Mouse (Mus musculus): ENCODE measurements at regions not wholly inside any gene's neighbourhood (a gene's known extent, or its start where the extent isn't known, plus 50 kb on each side); places are given as distances from the start of the nearest gene placed in this dataset.

DNA sequence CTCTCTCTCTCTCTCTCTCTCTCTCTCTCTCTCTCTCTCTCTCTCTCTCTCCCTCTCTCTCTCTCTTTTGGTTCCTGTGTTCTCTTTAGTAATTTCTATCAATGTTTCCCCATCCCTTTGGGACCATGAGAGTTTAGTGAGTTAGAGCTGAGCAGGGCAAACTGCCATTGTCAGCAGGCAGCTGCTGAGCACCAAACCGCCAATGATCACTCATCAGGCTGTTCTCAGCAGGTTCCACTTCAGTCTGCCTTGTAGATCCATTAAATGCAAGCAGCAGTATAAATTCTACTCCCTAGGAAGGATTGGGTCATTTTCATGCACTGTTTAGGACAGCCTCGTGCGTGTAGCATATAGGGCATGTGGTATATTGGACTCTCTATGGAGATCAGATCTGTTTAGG lies 692.5 kb downstream of the Trib2 start:
- no peak overlapping the region for H3K9ac ChIP-seq (ENCODE audit: low read depth, low read length)
- no peaks in the 10 kb centered on the region for H3K36me3 ChIP-seq (ENCODE audit: control insufficient read depth, insufficient read depth, low read length)
- WGBS, result 71% methylated on average over 3 of the region's 3 CpGs
- no peaks in the 10 kb centered on the region for H3K4me1 ChIP-seq (replicated peaks; ENCODE audit: control insufficient read depth, insufficient read depth, low read length)
- no peak overlapping the region for H3K4me3 ChIP-seq (ENCODE audit: low read depth, low read length)
- no peaks in the 10 kb centered on the region for H3K9me3 ChIP-seq (ENCODE audit: control insufficient read depth, low read length)
- DNase-seq (ENCODE audit: low spot score) (no peak), ATAC-seq (replicated peaks; ENCODE audit: low FRiP score) (no peak)
- H3K27me3 ChIP-seq (replicated peaks; ENCODE audit: control insufficient read depth, insufficient read depth, low read length), result no peaks in the 10 kb centered on the region
- no peak overlapping the region for H3K4me2 ChIP-seq
- H3K27ac ChIP-seq (ENCODE audit: low read depth, low read length), result no peak overlapping the region

- H3K9me3 ChIP-seq (ENCODE audit: control insufficient read depth, low read length), result no peaks in the 10 kb centered on the region
- DNase-seq (ENCODE audit: low spot score) (no peak), ATAC-seq (replicated peaks; ENCODE audit: low FRiP score) (no peak)
- H3K27me3 ChIP-seq (replicated peaks; ENCODE audit: control insufficient read depth, insufficient read depth, low read length), result no peaks in the 10 kb centered on the region
- H3K27ac ChIP-seq (ENCODE audit: low read depth, low read length), result no peak overlapping the region
- H3K4me1 ChIP-seq (replicated peaks; ENCODE audit: control insufficient read depth, insufficient read depth, low read length), result no peaks in the 10 kb centered on the region
- 71% methylated on average over 4 of the region's 4 CpGs for WGBS
- H3K9ac ChIP-seq (ENCODE audit: low read depth, low read length), result no peak overlapping the region
- H3K36me3 ChIP-seq (ENCODE audit: control insufficient read depth, insufficient read depth, low read length), result no peaks in the 10 kb centered on the region
- H3K4me3 ChIP-seq (ENCODE audit: low read depth, low read length), result no peak overlapping the region
- no peak overlapping the region for H3K4me2 ChIP-seq
Measured at GRCm38 (mm10) chr12:15122586-15123212, 694.0 kb downstream of the Trib2 start.

- WGBS, result 79% methylated on average over 3 of the region's 3 CpGs
- Histone ChIP-seq H3K4me2 (no peak overlapping the region), H3K9ac (ENCODE audit: low read depth, low read length) (no peak overlapping the region), H3K4me1 (replicated peaks; ENCODE audit: control insufficient read depth, insufficient read depth, low read length) (no peaks in the 10 kb centered on the region), H3K4me3 (ENCODE audit: low read depth, low read length) (no peak overlapping the region), H3K36me3 (ENCODE audit: control insufficient read depth, insufficient read depth, low read length) (no peaks in the 10 kb centered on the region), H3K9me3 (ENCODE audit: control insufficient read depth, low read length) (no peaks in the 10 kb centered on the region), H3K27me3 (replicated peaks; ENCODE audit: control insufficient read depth, insufficient read depth, low read length) (no peaks in the 10 kb centered on the region), H3K27ac (ENCODE audit: low read depth, low read length) (no peak overlapping the region)
- ATAC-seq (replicated peaks; ENCODE audit: low FRiP score) (no peak), DNase-seq (ENCODE audit: low spot score) (no peak)
Measured at GRCm38 (mm10) chr12:15115556-15115955, 701.2 kb downstream of the Trib2 start.

DNA sequence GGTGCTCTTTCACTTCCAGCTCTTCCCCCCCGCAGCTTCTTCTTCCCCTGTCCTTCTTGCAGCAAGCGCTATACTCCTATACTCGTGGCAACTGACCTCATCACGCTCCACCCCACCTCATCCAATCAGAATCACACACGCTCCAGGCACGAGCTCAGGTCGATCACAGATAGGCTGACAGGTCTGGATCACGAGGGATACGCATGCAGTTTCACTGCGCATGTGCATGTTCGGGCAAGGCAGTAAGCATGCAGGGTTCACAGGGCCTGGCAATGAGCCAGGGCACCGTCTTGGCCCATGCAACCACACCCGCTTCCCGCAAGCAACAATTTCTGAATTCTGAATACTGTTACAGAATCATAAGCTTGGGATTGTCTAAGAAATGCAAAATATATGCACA lies 701.9 kb downstream of the Trib2 start:
- no peak for DNase-seq (ENCODE audit: low spot score)
- Histone ChIP-seq H3K4me2 (no peak overlapping the region), H3K9ac (ENCODE audit: low read depth, low read length) (no peak overlapping the region), H3K27me3 (replicated peaks; ENCODE audit: control insufficient read depth, insufficient read depth, low read length) (no peaks in the 10 kb centered on the region), H3K4me1 (replicated peaks; ENCODE audit: control insufficient read depth, insufficient read depth, low read length) (no peaks in the 10 kb centered on the region), H3K9me3 (ENCODE audit: control insufficient read depth, low read length) (no peaks in the 10 kb centered on the region), H3K27ac (ENCODE audit: low read depth, low read length) (no peak overlapping the region), H3K36me3 (ENCODE audit: control insufficient read depth, insufficient read depth, low read length) (no peaks in the 10 kb centered on the region), H3K4me3 (ENCODE audit: low read depth, low read length) (no peak overlapping the region)
- ATAC-seq (replicated peaks; ENCODE audit: low FRiP score), result no peak
- 83% methylated on average over 14 of the region's 14 CpGs for WGBS

GRCm38 (mm10) chr12:15111049-15111448 lies 705.7 kb downstream of the Trib2 start:
- Histone ChIP-seq H3K9me3 (ENCODE audit: control insufficient read depth, low read length) (no peaks in the 10 kb centered on the region), H3K36me3 (ENCODE audit: control insufficient read depth, insufficient read depth, low read length) (no peaks in the 10 kb centered on the region), H3K27ac (ENCODE audit: low read depth, low read length) (no peak overlapping the region), H3K4me2 (no peak overlapping the region), H3K9ac (ENCODE audit: low read depth, low read length) (no peak overlapping the region), H3K27me3 (replicated peaks; ENCODE audit: control insufficient read depth, insufficient read depth, low read length) (no peaks in the 10 kb centered on the region), H3K4me3 (ENCODE audit: low read depth, low read length) (no peak overlapping the region), H3K4me1 (replicated peaks; ENCODE audit: control insufficient read depth, insufficient read depth, low read length) (no peaks in the 10 kb centered on the region)
- 76% methylated on average over 2 of the region's 2 CpGs for WGBS
- DNase-seq (ENCODE audit: low spot score) (no peak), ATAC-seq (replicated peaks; ENCODE audit: low FRiP score) (no peak)

DNA sequence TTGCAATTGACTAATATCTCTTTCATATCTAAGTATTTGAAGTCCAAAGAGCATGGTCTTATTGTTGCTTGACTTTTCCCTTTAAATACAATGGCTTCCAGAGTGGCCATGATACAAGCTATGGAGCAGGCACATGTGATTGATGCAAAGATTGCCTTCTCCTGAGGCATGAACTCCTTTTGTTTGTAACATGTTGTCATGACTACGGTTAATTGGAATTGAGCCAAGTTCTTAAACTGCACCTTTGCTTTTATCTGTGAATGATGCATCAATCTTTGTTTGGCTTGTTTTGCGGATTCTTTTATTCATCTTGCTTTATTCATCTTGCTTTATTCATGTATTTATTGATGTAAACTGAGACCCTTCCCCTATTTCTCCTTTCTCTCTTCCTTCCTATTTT lies 711.8 kb downstream of the Trib2 start:
- H3K36me3 ChIP-seq (ENCODE audit: control insufficient read depth, insufficient read depth, low read length), result no peaks in the 10 kb centered on the region
- DNase-seq (ENCODE audit: low spot score), result no peak
- H3K27me3 ChIP-seq (replicated peaks; ENCODE audit: control insufficient read depth, insufficient read depth, low read length), result no peaks in the 10 kb centered on the region
- H3K9ac ChIP-seq (ENCODE audit: low read depth, low read length), result no peak overlapping the region
- 89% methylated on average over 2 of the region's 2 CpGs for WGBS
- no peak overlapping the region for H3K4me2 ChIP-seq
- H3K27ac ChIP-seq (ENCODE audit: low read depth, low read length), result no peak overlapping the region
- H3K4me3 ChIP-seq (ENCODE audit: low read depth, low read length), result no peak overlapping the region
- no peaks in the 10 kb centered on the region for H3K9me3 ChIP-seq (ENCODE audit: control insufficient read depth, low read length)
- no peak for ATAC-seq (replicated peaks; ENCODE audit: low FRiP score)
- no peaks in the 10 kb centered on the region for H3K4me1 ChIP-seq (replicated peaks; ENCODE audit: control insufficient read depth, insufficient read depth, low read length)

GRCm38 (mm10) chr12:15078615-15079014 lies 738.1 kb downstream of the Trib2 start:
- DNase-seq (ENCODE audit: low spot score), result no peak

DNA sequence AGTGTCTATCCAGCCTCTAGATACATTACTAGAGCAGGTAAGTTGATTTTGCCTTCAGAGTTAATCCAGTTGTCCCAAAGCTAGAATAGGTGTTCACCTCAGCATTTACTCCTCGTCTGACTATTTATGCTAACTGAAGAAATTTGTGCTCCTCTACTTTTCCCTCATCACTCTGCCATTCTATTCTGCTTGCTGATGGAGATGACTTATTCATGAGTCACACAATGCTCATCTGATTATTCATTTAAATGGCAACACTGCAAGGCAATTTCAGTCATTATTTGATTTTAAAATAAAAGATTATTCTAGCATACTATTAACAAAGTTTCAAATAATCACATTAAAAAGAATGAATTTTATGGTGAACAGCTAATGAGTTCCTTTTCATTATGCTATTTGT lies 752.4 kb downstream of the Trib2 start:
- H3K36me3 ChIP-seq (ENCODE audit: control insufficient read depth, insufficient read depth, low read length), result no peaks in the 10 kb centered on the region
- H3K4me3 ChIP-seq (ENCODE audit: low read depth, low read length), result no peak overlapping the region
- no peaks in the 10 kb centered on the region for H3K4me1 ChIP-seq (replicated peaks; ENCODE audit: control insufficient read depth, insufficient read depth, low read length)
- DNase-seq (ENCODE audit: low spot score), result no peak
- H3K4me2 ChIP-seq, result no peak overlapping the region
- ATAC-seq (replicated peaks; ENCODE audit: low FRiP score), result no peak
- H3K27ac ChIP-seq (ENCODE audit: low read depth, low read length), result no peak overlapping the region
- WGBS, result 76% methylated on average over 1 of the region's 1 CpGs
- no peaks in the 10 kb centered on the region for H3K27me3 ChIP-seq (replicated peaks; ENCODE audit: control insufficient read depth, insufficient read depth, low read length)
- no peaks in the 10 kb centered on the region for H3K9me3 ChIP-seq (ENCODE audit: control insufficient read depth, low read length)
- H3K9ac ChIP-seq (ENCODE audit: low read depth, low read length), result no peak overlapping the region

More at GRCm38 (mm10) chr12:15078615-15079014, 738.1 kb downstream of the Trib2 start:
- H3K4me3 ChIP-seq (ENCODE audit: low read depth, low read length), result no peak overlapping the region
- no peaks in the 10 kb centered on the region for H3K9me3 ChIP-seq (ENCODE audit: control insufficient read depth, low read length)
- no peak overlapping the region for H3K4me2 ChIP-seq
- ATAC-seq (replicated peaks; ENCODE audit: low FRiP score), result no peak
- H3K27me3 ChIP-seq (replicated peaks; ENCODE audit: control insufficient read depth, insufficient read depth, low read length), result no peaks in the 10 kb centered on the region
- H3K36me3 ChIP-seq (ENCODE audit: control insufficient read depth, insufficient read depth, low read length), result no peaks in the 10 kb centered on the region
- no peaks in the 10 kb centered on the region for H3K4me1 ChIP-seq (replicated peaks; ENCODE audit: control insufficient read depth, insufficient read depth, low read length)
- H3K27ac ChIP-seq (ENCODE audit: low read depth, low read length), result no peak overlapping the region
- WGBS, result 61% methylated on average over 2 of the region's 2 CpGs
- H3K9ac ChIP-seq (ENCODE audit: low read depth, low read length), result no peak overlapping the region

DNA sequence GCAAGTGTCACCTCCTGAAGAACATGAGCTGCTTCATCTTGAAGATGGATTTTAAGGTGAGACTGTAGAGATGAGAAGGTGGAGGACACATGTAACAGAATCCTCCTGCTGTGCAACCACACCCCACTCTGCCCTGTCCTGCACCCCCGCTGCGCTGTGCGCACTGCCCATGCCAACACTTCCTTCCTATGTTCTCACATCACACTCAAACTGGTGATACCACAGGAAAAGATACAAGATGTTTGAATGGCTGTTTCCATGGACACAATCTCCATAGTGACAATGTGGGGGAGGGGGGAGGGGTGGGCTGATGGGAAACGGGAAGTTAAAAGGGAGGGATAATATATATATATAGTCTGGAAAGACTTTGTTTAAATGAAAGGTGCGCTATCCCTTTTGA lies 765.3 kb downstream of the Trib2 start:
- no peaks in the 10 kb centered on the region for H3K27me3 ChIP-seq (replicated peaks; ENCODE audit: control insufficient read depth, insufficient read depth, low read length)
- H3K9me3 ChIP-seq (ENCODE audit: control insufficient read depth, low read length), result no peaks in the 10 kb centered on the region
- no peaks in the 10 kb centered on the region for H3K4me1 ChIP-seq (replicated peaks; ENCODE audit: control insufficient read depth, insufficient read depth, low read length)
- WGBS, result 88% methylated on average over 5 of the region's 5 CpGs
- H3K4me2 ChIP-seq, result no peak overlapping the region
- H3K4me3 ChIP-seq (ENCODE audit: low read depth, low read length), result no peak overlapping the region
- no peak overlapping the region for H3K27ac ChIP-seq (ENCODE audit: low read depth, low read length)
- DNase-seq (ENCODE audit: low spot score) (no peak), ATAC-seq (replicated peaks; ENCODE audit: low FRiP score) (no peak)
- H3K9ac ChIP-seq (ENCODE audit: low read depth, low read length), result no peak overlapping the region
- no peaks in the 10 kb centered on the region for H3K36me3 ChIP-seq (ENCODE audit: control insufficient read depth, insufficient read depth, low read length)
